8 mouse cellular contexts compared by ENCODE assay signal in genomic region chr10:111226508-111226907, GRCm38 (mm10).
DNase-seq lines count a peak whose midpoint lies in the region; ATAC-seq and TF ChIP-seq lines count a peak whose summit lies in the region.

No protein-coding gene starts in this region.

- H3K4me2 ChIP-seq in hindbrain, embryonic 14.5 days (replicated peaks), result no peak overlapping the region

- no peaks in the 10 kb centered on the region for H3K27me3 ChIP-seq in cerebellum, adult 2 months (ENCODE audit: control insufficient read depth, insufficient read depth, low read length)
- no peaks in the 10 kb centered on the region for H3K27me3 ChIP-seq in hindbrain, embryonic 14.5 days (ENCODE audit: control insufficient read depth, insufficient read depth, low read length)

- no peaks in the 10 kb centered on the region for H3K36me3 ChIP-seq in hindbrain, embryonic 14.5 days (replicated peaks; ENCODE audit: control insufficient read depth, insufficient read depth)

- TF ChIP-seq CTCF in cerebellum, adult 2 months (IDR thresholded peaks at IDR 0.05; ENCODE audit: borderline replicate concordance, insufficient read depth, low read depth, low read length), result peak; percentile 86

- H3K9ac ChIP-seq in hindbrain, embryonic 14.5 days, result no peak overlapping the region

- H3K27ac ChIP-seq in cerebellum, adult 2 months (ENCODE audit: insufficient read depth, low read length), result no peak overlapping the region
- no peak overlapping the region for H3K27ac ChIP-seq in hindbrain, embryonic 14.5 days

- no peaks in the 10 kb centered on the region for H3K9me3 ChIP-seq in hindbrain, embryonic 14.5 days (ENCODE audit: control insufficient read depth, low read length)

- no peak overlapping the region for H3K4me3 ChIP-seq in cerebellum, adult 2 months (replicated peaks; ENCODE audit: insufficient read depth, low read depth, low read length)
- H3K4me3 ChIP-seq in hindbrain, embryonic 14.5 days (replicated peaks; ENCODE audit: low read length), result no peak overlapping the region

- H3K4me1 ChIP-seq in cerebellum, adult 2 months (ENCODE audit: control insufficient read depth, insufficient read depth, low read length), result 0 out of 2 replicates have a peak, but pooled peaks cover 2% of the 10 kb centered on the region
- H3K4me1 ChIP-seq in hindbrain, embryonic 14.5 days (replicated peaks; ENCODE audit: control insufficient read depth, insufficient read depth, low read length), result 0 out of 2 replicates have a peak, but pooled peaks cover 4% of the 10 kb centered on the region

- 14% methylated on average over 3 of the region's 3 CpGs for WGBS in cerebellum, adult 2 months
- 38% methylated on average over 3 of the region's 3 CpGs for WGBS in hindbrain, embryonic 14.5 days

- peak; percentile 90 for DNase-seq in MN1 (ENCODE audit: low spot score)
- DNase-seq in cerebellum, adult 2 months, result peak; percentile 80 to 90
- peak; percentile 92 for DNase-seq in hindbrain, embryonic 14.5 days (ENCODE audit: low spot score)
- peak; percentile 85 to 88 for DNase-seq in layer of hippocampus, postnatal 36 days
- peak; percentile 85 to 89 for DNase-seq in lung, postnatal 4 days
- peak; percentile 74 for DNase-seq in retina, postnatal 7 days (ENCODE audit: low read depth, low spot score)
- DNase-seq in urinary bladder, adult 2 months (ENCODE audit: low spot score), result peak; percentile 84

- peak; percentile 89 for ATAC-seq in frontal cortex, adult (ENCODE audit: low TSS enrichment)
- peak; percentile 66; the same call in 1 of the 2 replicates for ATAC-seq in hindbrain, embryonic 14.5 days (ENCODE audit: low FRiP score)

- TF ChIP-seq POLR2A in cerebellum, adult 2 months (IDR thresholded peaks at IDR 0.05; ENCODE audit: borderline replicate concordance, insufficient read depth, low read length), result no peak
